Mouse (Mus musculus) hindbrain, embryonic 11.5 days (tissue): ENCODE measurements at regions not wholly inside any gene's neighbourhood (a gene's known extent, or its start where the extent isn't known, plus 50 kb on each side); places are given as distances from the start of the nearest gene placed in this dataset.
"Not testable (repeated sequence)": the region's sequence is repeated elsewhere in the genome, so short reads cannot be mapped to it uniquely, and the experiment has no call there.

Source experiments
- ATAC-seq: fragments of 200-750 bp; cut with Nextera tagmentation; 2 replicates; pipeline ENCODE4 v1.8.0; 2017; ENCODE audit warnings: mild to moderate bottlenecking, moderate TSS enrichment, moderate library complexity; ENCODE audit not compliant: low FRiP score
- DNase-seq: peaks from one replicate; pipeline ENCODE4 v3.0.0-alpha.2; 2015; ENCODE audit warnings: low spot score
- H3K27ac ChIP-seq: fragments of 300-500 bp; sonication (generic); 2 replicates; pipeline ENCODE4 v1.5.1; 2014; ENCODE audit warnings: mild to moderate bottlenecking, low read depth, low read length
- H3K27me3 ChIP-seq: fragments of 300-500 bp; sonication (generic); 2 replicates; pipeline ENCODE4 v1.6.1; 2014; ENCODE audit warnings: mild to moderate bottlenecking, low read length, moderate library complexity, mixed read lengths; ENCODE audit not compliant: control insufficient read depth, insufficient read depth
- H3K36me3 ChIP-seq: fragments of 300-500 bp; sonication (generic); 2 replicates; pipeline ENCODE4 v1.6.1; 2014; ENCODE audit warnings: mild to moderate bottlenecking, low read length, moderate library complexity, mixed read lengths; ENCODE audit not compliant: control insufficient read depth, insufficient read depth
- H3K4me1 ChIP-seq: fragments of 300-500 bp; sonication (generic); replicated peaks from 2 replicates; pipeline ENCODE4 v1.6.1; 2014; ENCODE audit warnings: low read length, mixed read lengths; ENCODE audit not compliant: control insufficient read depth, insufficient read depth
- H3K4me2 ChIP-seq: fragments of 300-500 bp; sonication (generic); replicated peaks from 2 replicates; pipeline ENCODE4 v1.6.1; 2014; ENCODE audit warnings: mild to moderate bottlenecking, low read depth, low read length
- H3K4me3 ChIP-seq: fragments of 300-500 bp; sonication (generic); 2 replicates; pipeline ENCODE4 v1.5.1; 2014; ENCODE audit warnings: low read depth, low read length
- H3K9ac ChIP-seq: fragments of 300-500 bp; sonication (generic); 2 replicates; pipeline ENCODE4 v1.6.1; 2014; ENCODE audit warnings: low read depth, low read length
- H3K9me3 ChIP-seq: fragments of 300-500 bp; sonication (generic); 2 replicates; pipeline ENCODE4 v1.6.1; 2016; ENCODE audit warnings: low read length; ENCODE audit not compliant: control insufficient read depth
- WGBS: fragments of 180-500 bp; shearing (Covaris S2); extraction: QIAGEN DNeasy Blood & Tissue Kit; methylation state at CpG from one replicate; pipeline ENCODE4 v1.1.7; 2014; 5-methylcytosine and 5-hydroxymethylcytosine counted together

GRCm38 (mm10) chr5:4335683-4336082 lies 143.5 kb downstream of the Mterf1b start:
- H3K4me3 ChIP-seq, result no peak overlapping the region
- H3K27ac ChIP-seq, result no peak overlapping the region
- DNase-seq (no peak), ATAC-seq (no peak)
- no peak overlapping the region for H3K4me2 ChIP-seq
- no peak overlapping the region for H3K9ac ChIP-seq
- H3K36me3 ChIP-seq, result no peaks in the 10 kb centered on the region
- no peaks in the 10 kb centered on the region for H3K4me1 ChIP-seq
- H3K27me3 ChIP-seq, result no peaks in the 10 kb centered on the region
- 86% methylated on average over 5 of the region's 5 CpGs for WGBS
- H3K9me3 ChIP-seq, result no peaks in the 10 kb centered on the region

- ATAC-seq (no peak), DNase-seq (no peak)
- no peaks in the 10 kb centered on the region for H3K9me3 ChIP-seq
- no peaks in the 10 kb centered on the region for H3K27me3 ChIP-seq
- H3K36me3 ChIP-seq, result no peaks in the 10 kb centered on the region
- no peak overlapping the region for H3K4me3 ChIP-seq
- H3K27ac ChIP-seq, result no peak overlapping the region
- WGBS, result 35% methylated on average over 6 of the region's 6 CpGs
- H3K4me2 ChIP-seq, result no peak overlapping the region
- no peaks in the 10 kb centered on the region; the same call in 1 of the 2 replicates for H3K4me1 ChIP-seq
- H3K9ac ChIP-seq, result no peak overlapping the region
Observed at GRCm38 (mm10) chr5:4341956-4342355, 149.8 kb downstream of the Mterf1b start.

DNA sequence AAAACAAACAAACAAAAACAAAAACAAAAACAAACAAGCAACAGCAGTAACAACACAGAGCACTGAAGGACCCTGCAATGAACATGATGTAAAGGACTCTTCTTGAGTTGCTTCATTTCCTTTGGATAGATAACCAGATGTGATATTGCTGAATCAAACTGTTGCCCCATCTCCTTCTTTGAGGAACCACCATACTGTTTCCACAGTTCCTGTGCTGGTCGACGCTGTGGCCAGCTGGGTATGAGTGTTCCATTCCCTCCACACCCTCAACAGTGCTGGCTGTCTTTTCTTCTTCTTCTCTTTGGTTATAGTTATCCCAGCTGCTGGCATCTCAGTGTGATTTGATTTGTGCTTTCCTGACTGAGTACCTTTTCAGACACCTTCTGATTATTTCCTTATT lies 152.3 kb downstream of the Mterf1b start:
- no peak for DNase-seq
- Histone ChIP-seq H3K9ac (no peak overlapping the region), H3K9me3 (no peaks in the 10 kb centered on the region), H3K4me1 (no peaks in the 10 kb centered on the region; the same call in 1 of the 2 replicates), H3K27me3 (no peaks in the 10 kb centered on the region), H3K4me3 (no peak overlapping the region), H3K36me3 (no peaks in the 10 kb centered on the region), H3K4me2 (no peak overlapping the region), H3K27ac (no peak overlapping the region)
- no peak for ATAC-seq
- WGBS, result 93% methylated on average over 2 of the region's 2 CpGs

DNA sequence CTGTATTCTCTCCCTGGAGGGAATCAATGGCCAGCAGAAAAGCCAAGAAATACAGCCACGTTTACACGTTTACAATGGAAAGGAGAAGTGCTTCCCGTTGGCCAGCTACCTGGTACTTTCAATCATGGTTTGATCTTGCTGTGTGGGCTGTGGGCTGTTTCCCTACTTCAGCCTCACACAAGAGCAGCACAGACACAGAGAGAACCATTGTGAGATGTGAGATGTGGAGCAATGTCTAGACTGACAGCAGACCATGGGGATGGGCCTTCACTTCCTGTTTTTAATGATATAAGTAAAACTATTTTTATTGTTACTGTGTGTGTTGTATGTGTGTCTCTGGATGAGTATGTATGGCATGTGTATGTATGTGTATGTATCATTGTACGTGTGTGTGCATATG lies 156.2 kb downstream of the Mterf1b start:
- no peaks in the 10 kb centered on the region for H3K27me3 ChIP-seq
- no peak overlapping the region for H3K4me2 ChIP-seq
- 88% methylated on average over 4 of the region's 4 CpGs for WGBS
- no peaks in the 10 kb centered on the region for H3K36me3 ChIP-seq
- H3K4me1 ChIP-seq, result no peaks in the 10 kb centered on the region
- ATAC-seq (no peak), DNase-seq (no peak)
- no peak overlapping the region for H3K4me3 ChIP-seq
- no peaks in the 10 kb centered on the region for H3K9me3 ChIP-seq
- H3K27ac ChIP-seq, result no peak overlapping the region
- H3K9ac ChIP-seq, result no peak overlapping the region

- H3K27ac ChIP-seq, result no peak overlapping the region
Observed at GRCm38 (mm10) chr5:4349943-4350342, 157.8 kb downstream of the Mterf1b start.

DNA sequence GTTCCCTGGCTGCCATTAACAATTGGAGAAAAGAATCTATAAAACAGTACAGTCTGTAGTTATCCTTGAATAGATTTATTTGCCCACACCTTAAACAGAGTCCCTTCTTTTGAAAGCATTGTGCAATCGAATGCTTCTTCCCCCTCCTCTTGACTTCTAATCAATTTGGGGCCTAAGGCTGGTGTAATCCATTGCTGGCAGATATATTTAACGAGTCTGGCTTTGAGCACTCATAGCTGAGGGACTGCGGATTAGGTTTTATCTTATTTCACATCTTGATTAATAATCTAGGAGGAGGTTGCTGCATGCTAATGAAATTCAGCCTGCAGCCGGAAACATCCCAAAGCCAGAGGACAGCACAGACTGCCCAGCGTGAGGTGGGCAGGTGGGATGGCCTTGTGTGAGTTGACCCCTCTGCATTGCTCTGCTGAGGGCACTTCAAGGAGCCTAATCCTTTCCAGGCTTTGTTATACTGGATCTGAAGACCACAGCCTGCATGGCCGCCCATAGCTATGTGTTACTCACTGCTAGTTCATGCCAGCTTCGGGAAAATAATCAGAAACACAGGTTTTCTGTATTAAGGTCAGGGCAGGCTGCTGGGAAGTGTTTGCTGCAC lies 163.6 kb downstream of the Mterf1b start:
- Histone ChIP-seq H3K27me3 (no peaks in the 10 kb centered on the region), H3K27ac (no peak overlapping the region), H3K4me3 (no peak overlapping the region), H3K4me2 (no peak overlapping the region), H3K4me1 (no peaks in the 10 kb centered on the region), H3K36me3 (no peaks in the 10 kb centered on the region), H3K9me3 (no peaks in the 10 kb centered on the region), H3K9ac (no peak overlapping the region)
- DNase-seq (no peak), ATAC-seq (no peak)
- 63% methylated on average over 7 of the region's 7 CpGs for WGBS

More at GRCm38 (mm10) chr5:4349943-4350342, 157.8 kb downstream of the Mterf1b start:
- H3K4me1 ChIP-seq, result no peaks in the 10 kb centered on the region
- H3K9ac ChIP-seq, result no peak overlapping the region
- no peaks in the 10 kb centered on the region for H3K27me3 ChIP-seq
- 79% methylated on average over 2 of the region's 2 CpGs for WGBS
- ATAC-seq (no peak), DNase-seq (no peak)
- H3K9me3 ChIP-seq, result no peaks in the 10 kb centered on the region
- no peak overlapping the region for H3K4me2 ChIP-seq
- no peaks in the 10 kb centered on the region for H3K36me3 ChIP-seq
- H3K4me3 ChIP-seq, result no peak overlapping the region

DNA sequence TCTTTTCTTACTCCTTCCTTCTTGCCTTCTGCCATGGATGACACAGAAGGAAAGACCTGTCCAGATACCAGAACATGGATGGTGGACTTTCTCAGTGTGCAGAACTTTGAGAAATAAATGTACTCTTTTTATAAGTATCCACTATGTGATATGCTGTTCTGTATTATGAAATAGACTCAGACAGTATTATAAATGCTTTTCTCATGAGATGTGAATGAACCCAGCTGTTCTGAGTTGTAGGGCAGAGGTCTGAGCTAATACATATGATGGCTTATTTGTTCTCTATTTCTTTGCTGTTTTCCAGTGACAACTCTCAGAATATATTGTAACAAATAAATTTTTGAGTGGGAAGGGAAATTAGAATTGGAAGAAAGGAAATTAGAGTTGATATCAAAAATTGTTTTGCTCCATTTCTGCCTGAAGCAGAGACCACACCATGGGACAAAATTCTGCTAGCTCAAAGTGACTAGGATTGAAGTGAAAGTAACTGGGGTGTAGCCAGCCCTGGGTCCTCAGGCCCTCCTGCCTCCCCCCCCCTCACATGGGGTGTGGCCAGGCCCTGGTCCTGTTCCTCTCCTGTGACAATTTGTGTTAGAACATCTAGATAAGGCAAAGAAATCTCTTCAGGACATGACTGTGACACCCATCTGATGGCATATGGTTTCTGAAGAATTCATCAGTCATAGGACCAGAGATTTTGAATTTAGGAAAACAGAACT lies 164.5 kb downstream of the Mterf1b start:
- ATAC-seq, H3K27ac ChIP-seq: not testable (repeated sequence)

GRCm38 (mm10) chr5:4361547-4361946 lies 169.4 kb downstream of the Mterf1b start:
- not testable (repeated sequence) for H3K4me1 ChIP-seq, H3K4me3 ChIP-seq, H3K36me3 ChIP-seq, H3K9ac ChIP-seq, DNase-seq, H3K27ac ChIP-seq, ATAC-seq, H3K4me2 ChIP-seq, H3K27me3 ChIP-seq, H3K9me3 ChIP-seq
- WGBS, result 92% methylated on average over 6 of the region's 6 CpGs

More for the DNA sequence above, 164.5 kb downstream of the Mterf1b start:
- not testable (repeated sequence) for H3K4me1 ChIP-seq, H3K9ac ChIP-seq, H3K9me3 ChIP-seq, H3K27me3 ChIP-seq, DNase-seq, H3K4me3 ChIP-seq, H3K36me3 ChIP-seq, H3K4me2 ChIP-seq

DNA sequence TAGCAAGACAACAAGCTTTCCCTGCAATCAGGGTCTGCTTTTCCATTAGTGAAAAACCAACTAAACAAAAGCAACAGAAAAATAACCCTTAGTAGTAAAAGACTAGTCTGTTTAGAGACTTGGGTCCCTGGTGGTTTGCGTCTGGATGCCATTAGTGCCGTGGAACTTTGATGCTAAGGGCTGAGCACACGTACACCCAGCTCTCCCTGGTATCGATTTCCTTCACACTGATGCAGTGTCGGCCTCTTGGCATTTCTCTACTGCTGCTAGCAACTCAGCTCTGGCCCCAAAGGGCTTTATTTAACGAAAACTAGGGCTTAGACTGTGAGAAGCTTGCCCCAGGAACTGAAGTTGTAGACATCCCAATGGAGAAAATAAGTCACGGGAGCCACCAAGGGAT lies 192.6 kb downstream of the Mterf1b start:
- not testable (repeated sequence) for H3K27me3 ChIP-seq, H3K9me3 ChIP-seq, H3K4me3 ChIP-seq, H3K4me2 ChIP-seq, ATAC-seq, H3K4me1 ChIP-seq, H3K36me3 ChIP-seq, H3K9ac ChIP-seq, DNase-seq, H3K27ac ChIP-seq
- WGBS, result 55% methylated on average over 7 of the region's 7 CpGs
